ENCODE assay signal across 7 mouse cellular contexts in the genomic region with DNA sequence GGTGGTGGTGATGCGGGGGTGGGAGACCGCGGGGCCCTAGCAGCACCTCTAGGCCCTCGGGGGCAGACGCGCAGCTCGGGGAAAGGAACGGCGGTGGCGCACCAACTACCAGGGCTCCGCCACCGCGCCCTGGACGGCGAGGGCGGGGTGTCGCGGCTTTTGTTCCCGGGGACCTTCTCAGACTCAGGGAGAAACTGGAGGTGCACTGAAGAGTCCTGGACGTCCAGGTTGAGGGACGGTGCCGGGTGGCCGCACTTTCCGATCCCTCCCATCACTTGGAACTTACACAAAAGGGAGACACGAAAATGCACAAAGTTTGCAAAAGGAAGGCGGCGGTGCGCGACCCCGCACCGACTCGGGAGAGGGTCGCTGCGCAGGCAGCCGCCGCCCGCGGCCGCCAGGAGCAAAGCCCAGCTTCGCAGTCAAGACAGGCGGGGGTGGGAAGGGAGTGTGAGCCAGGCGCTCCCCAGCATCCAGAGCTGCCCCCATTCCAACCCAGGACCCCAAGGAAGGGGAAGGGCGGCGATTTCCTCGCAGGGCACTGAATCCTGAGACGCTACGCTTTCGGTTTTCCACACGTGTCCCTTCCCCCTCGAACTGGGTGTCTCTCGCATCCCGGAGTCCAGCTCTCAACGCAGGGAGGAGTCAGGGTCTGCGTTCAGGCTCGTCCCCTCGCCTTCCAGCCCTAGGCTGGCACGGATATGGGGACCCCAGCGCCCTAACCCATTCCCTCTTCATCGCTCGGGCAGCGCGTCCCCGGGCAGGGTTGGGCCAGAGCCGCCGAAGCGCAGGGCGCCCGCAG. TPM values are rescaled to one million over a fixed set of nuclear protein-coding genes. Genes with fewer than 3 reads are reported as not detected.
A peak's percentile ranks its signal among the peaks of the same experiment; 100 is the strongest.
DNase-seq lines count a peak whose midpoint lies in the region; ATAC-seq and TF ChIP-seq lines count a peak whose summit lies in the region.

No protein-coding gene starts in this region.

- H3K9ac ChIP-seq in intestine, embryonic 14.5 days (ENCODE audit: low read length), result peak overlapping the region; percentile 89

- TF ChIP-seq POLR2A in cortical plate, adult 2 months (IDR thresholded peaks at IDR 0.05; ENCODE audit: extremely low read depth, insufficient read depth, low read length), result no peak

- H3K4me3 ChIP-seq in cortical plate, adult 2 months (ENCODE audit: insufficient read depth, low read length), result peak overlapping the region; percentile 100
- peak overlapping the region; percentile 91 for H3K4me3 ChIP-seq in intestine, embryonic 14.5 days (ENCODE audit: low read depth, low read length)
- H3K4me3 ChIP-seq in limb, embryonic 10.5 days, result peak overlapping the region; percentile 92

- H3K9me3 ChIP-seq in intestine, embryonic 14.5 days (ENCODE audit: control insufficient read depth, low read length), result no peaks in the 10 kb centered on the region
- H3K9me3 ChIP-seq in limb, embryonic 10.5 days (replicated peaks), result no peaks in the 10 kb centered on the region

- intact Hi-C loops in gastrocnemius, postnatal 36 days (cut with DNase I), result loop anchor here (5.0 to 10.0 kb wide), 2 partner anchors 35 to 108 kb away; no protein-coding TSS in a partner anchor

- under 1% methylated on average over 65 of the region's 68 CpGs for WGBS in intestine, embryonic 14.5 days
- under 1% methylated on average over 68 of the region's 68 CpGs for WGBS in limb, embryonic 10.5 days

- TF ChIP-seq CTCF in cortical plate, adult 2 months (IDR thresholded peaks at IDR 0.05; ENCODE audit: extremely low read depth, insufficient read depth, low read length), result no peak

- DNase-seq in adrenal gland, adult 2 months, result peak; percentile 88
- peak; percentile 30 to 57 for DNase-seq in gastrocnemius, postnatal 36 days
- DNase-seq in intestine, embryonic 14.5 days (ENCODE audit: low spot score), result peak; percentile 85
- DNase-seq in limb, embryonic 10.5 days (ENCODE audit: low spot score), result peak; percentile 78
- peak; percentile 62 for DNase-seq in mesoderm, embryonic 11.5 days (ENCODE audit: low read depth, low spot score)
- DNase-seq in right cerebral cortex, postnatal 36 days (ENCODE audit: low spot score in 2 of 2), result peak; percentile 39 to 46

- peak; percentile 58 for ATAC-seq in intestine, embryonic 14.5 days (replicated peaks; ENCODE audit: low FRiP score, low TSS enrichment, low read depth)

- peaks cover 13% of the 10 kb centered on the region for H3K4me1 ChIP-seq in cortical plate, adult 2 months (ENCODE audit: control insufficient read depth, insufficient read depth, low read length)
- peaks cover 8% of the 10 kb centered on the region for H3K4me1 ChIP-seq in intestine, embryonic 14.5 days (replicated peaks; ENCODE audit: control insufficient read depth, insufficient read depth, low read length)
- H3K4me1 ChIP-seq in limb, embryonic 10.5 days, result peaks cover 35% of the 10 kb centered on the region

- H3K4me2 ChIP-seq in intestine, embryonic 14.5 days (ENCODE audit: low read length), result peak overlapping the region; percentile 71

- no peaks in the 10 kb centered on the region for H3K36me3 ChIP-seq in intestine, embryonic 14.5 days (ENCODE audit: control insufficient read depth, insufficient read depth, low read length)
- peaks cover 11% of the 10 kb centered on the region for H3K36me3 ChIP-seq in limb, embryonic 10.5 days

- H3K27ac ChIP-seq in cortical plate, adult 2 months (ENCODE audit: insufficient read depth, low read length), result peak overlapping the region; percentile 99
- H3K27ac ChIP-seq in intestine, embryonic 14.5 days (ENCODE audit: low read depth), result peak overlapping the region; percentile 86
- peak overlapping the region; percentile 90 for H3K27ac ChIP-seq in limb, embryonic 10.5 days

- no peaks in the 10 kb centered on the region for H3K27me3 ChIP-seq in intestine, embryonic 14.5 days (replicated peaks; ENCODE audit: control insufficient read depth, insufficient read depth, low read length)
- peaks cover 9% of the 10 kb centered on the region for H3K27me3 ChIP-seq in limb, embryonic 10.5 days (ENCODE audit: low read depth, poor library complexity, severe bottlenecking)

RNA-seq across cellular contexts. Expression of gene App, which starts 0.8 kb away (rescaled TPM):
- 100 to 1,000 TPM; 361 to 386 TPM for total RNA-seq in adrenal gland, adult 2 months (2021)
- polyA plus RNA-seq in adrenal gland, adult 2 months (2012; rRNA removed), result 229 and 254 TPM in 2 replicates
- polyA plus RNA-seq in cortical plate, adult 2 months (2012; rRNA removed), result 1,072 and 1,099 TPM in 2 replicates
- 10 to 100 TPM; 67.9 to 83.3 TPM for total RNA-seq in gastrocnemius, postnatal 36 days (2021)
- polyA plus RNA-seq in intestine, embryonic 14.5 days (2014; fragmentation: Nextera tagmentation; extraction: Ambion mirVana), result 123 and 132 TPM in 2 replicates
- 80.2 and 94.7 TPM in 2 replicates for polyA plus RNA-seq in limb, embryonic 10.5 days (2016; fragmentation: Nextera tagmentation; extraction: Ambion mirVana)

Comparison
In these comparisons a context has a peak if more than half of its experiments do, and no peak if none do; other contexts are left out.
1. Peak in every context shown above with its lines: DNase-seq, ATAC-seq, H3K4me3 ChIP-seq and H3K27ac ChIP-seq.